In the genomic region with DNA sequence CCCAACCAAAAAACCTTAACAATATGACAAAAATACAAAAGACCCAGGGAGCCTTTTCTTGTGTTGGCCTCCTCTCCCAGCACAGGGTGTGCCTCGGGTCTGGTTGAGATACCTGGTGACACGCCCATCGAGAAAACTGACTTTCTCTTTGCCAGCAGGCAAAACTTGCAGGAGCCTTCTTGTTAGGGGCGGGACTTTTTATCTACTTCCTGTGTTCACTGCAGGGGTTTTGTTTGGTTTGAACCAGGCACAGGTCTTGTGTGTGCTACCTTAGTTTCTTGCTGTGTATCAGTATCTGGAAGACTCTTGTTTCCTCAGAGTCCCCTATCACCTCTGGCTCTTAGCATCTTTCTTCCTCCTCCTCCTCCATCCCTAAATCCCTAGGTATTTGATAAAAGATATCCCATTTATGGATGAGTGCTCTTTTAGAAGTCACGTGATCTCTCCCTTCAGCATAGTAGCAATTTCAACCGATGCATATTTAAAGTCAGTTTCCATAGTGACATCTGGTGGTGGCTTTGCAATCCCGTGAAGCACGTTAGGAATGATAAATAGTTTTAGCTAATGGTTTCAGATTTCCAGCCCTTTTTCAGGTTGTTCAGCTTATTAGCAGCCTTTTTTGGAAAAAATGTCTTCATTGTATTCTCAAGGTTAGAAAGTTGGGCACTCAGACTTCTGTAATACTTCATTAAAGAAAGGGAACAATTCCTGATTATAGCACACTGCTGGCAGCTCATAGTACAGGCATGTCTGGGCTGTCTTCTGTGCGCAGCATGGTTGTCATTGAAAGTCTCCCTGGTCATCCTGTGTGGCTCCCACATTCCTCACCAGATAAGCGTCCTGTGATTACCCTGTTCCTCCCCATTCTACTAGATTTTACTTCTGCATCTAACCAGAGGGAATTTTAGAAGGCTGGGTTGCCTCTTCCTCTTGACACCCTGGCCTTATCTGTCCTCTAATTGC, we compare ENCODE assay signal across 8 mouse cellular contexts. TPM values are rescaled to one million over a fixed set of nuclear protein-coding genes. Genes with fewer than 3 reads are reported as not detected.
DNase-seq lines count a peak whose midpoint lies in the region; ATAC-seq lines count a peak whose summit lies in the region.

No protein-coding gene starts in this region.

- peak; percentile 44 for DNase-seq in kidney, adult 9 months
- no peak for DNase-seq in kidney, postnatal 10 days
- DNase-seq in ZHBTc4 (ENCODE audit: low read depth, low spot score) = peak; percentile 80
- no peak for DNase-seq in yolk sac, embryonic 10.5 days (ENCODE audit: low spot score)

- peak overlapping the region; percentile 39 for H3K4me2 ChIP-seq in heart, embryonic 12.5 days
- H3K4me2 ChIP-seq in liver, embryonic 12.5 days = peak overlapping the region; percentile 8; the same call in 1 of the 2 replicates
- no peak overlapping the region for H3K4me2 ChIP-seq in stomach, embryonic 14.5 days (replicated peaks; ENCODE audit: low read depth, low read length)

- peaks cover 15% of the 10 kb centered on the region for H3K36me3 ChIP-seq in heart, embryonic 12.5 days
- H3K36me3 ChIP-seq in liver, embryonic 12.5 days = no peaks in the 10 kb centered on the region
- H3K36me3 ChIP-seq in stomach, embryonic 14.5 days (ENCODE audit: control insufficient read depth, insufficient read depth, low read length) = peaks cover 6% of the 10 kb centered on the region; the same call in 1 of the 2 replicates

- no peak overlapping the region for H3K9ac ChIP-seq in heart, embryonic 12.5 days
- no peak overlapping the region for H3K9ac ChIP-seq in liver, embryonic 12.5 days
- H3K9ac ChIP-seq in stomach, embryonic 14.5 days (replicated peaks; ENCODE audit: low read depth, low read length) = no peak overlapping the region

- H3K27ac ChIP-seq in heart, embryonic 12.5 days (ENCODE audit: poor library complexity, severe bottlenecking) = peak overlapping the region; percentile 56
- H3K27ac ChIP-seq in liver, embryonic 12.5 days = no peak overlapping the region
- H3K27ac ChIP-seq in stomach, embryonic 14.5 days (ENCODE audit: low read length) = no peak overlapping the region

- WGBS in heart, embryonic 12.5 days = 11% methylated on average over 10 of the region's 10 CpGs
- WGBS in liver, embryonic 12.5 days (ENCODE audit: insufficient replicate concordance) = 21% methylated on average over 10 of the region's 10 CpGs
- 37% methylated on average over 10 of the region's 10 CpGs for WGBS in stomach, embryonic 14.5 days

- H3K27me3 ChIP-seq in heart, embryonic 12.5 days (replicated peaks) = no peaks in the 10 kb centered on the region
- H3K27me3 ChIP-seq in liver, embryonic 12.5 days (replicated peaks) = peaks cover 4% of the 10 kb centered on the region
- H3K27me3 ChIP-seq in stomach, embryonic 14.5 days (ENCODE audit: control insufficient read depth, insufficient read depth, low read length) = no peaks in the 10 kb centered on the region

- H3K4me1 ChIP-seq in heart, embryonic 12.5 days (replicated peaks) = peaks cover 43% of the 10 kb centered on the region
- H3K4me1 ChIP-seq in liver, embryonic 12.5 days = no peaks in the 10 kb centered on the region
- peaks cover 8% of the 10 kb centered on the region; the same call in 1 of the 2 replicates for H3K4me1 ChIP-seq in stomach, embryonic 14.5 days (ENCODE audit: control insufficient read depth, insufficient read depth, low read length)

- H3K9me3 ChIP-seq in heart, embryonic 12.5 days (replicated peaks) = no peaks in the 10 kb centered on the region
- no peaks in the 10 kb centered on the region for H3K9me3 ChIP-seq in liver, embryonic 12.5 days (replicated peaks)
- no peaks in the 10 kb centered on the region for H3K9me3 ChIP-seq in stomach, embryonic 14.5 days (ENCODE audit: control insufficient read depth, low read depth, low read length)

- no peak overlapping the region for H3K4me3 ChIP-seq in heart, embryonic 12.5 days
- H3K4me3 ChIP-seq in liver, embryonic 12.5 days = no peak overlapping the region
- H3K4me3 ChIP-seq in stomach, embryonic 14.5 days (ENCODE audit: low read depth, low read length) = no peak overlapping the region

- ATAC-seq in heart, embryonic 12.5 days (ENCODE audit: insufficient number of reproducible peaks, low FRiP score) = no peak
- peak; percentile 46; the same call in 1 of the 2 replicates for ATAC-seq in liver, embryonic 12.5 days
- ATAC-seq in stomach, embryonic 14.5 days (ENCODE audit: insufficient number of reproducible peaks, insufficient read depth, low FRiP score, low read depth) = peak; percentile 49; the same call in 1 of the 2 replicates
- ATAC-seq in activated CD4-positive, CD25-positive, alpha-beta regulatory T cell, adult 4 months = no peak

RNA-seq across cellular contexts. Expression of gene Fat1, which starts 50.4 kb away (rescaled TPM):
- 21.3 and 24.9 TPM in 2 replicates for polyA plus RNA-seq in heart, embryonic 12.5 days (2016; fragmentation: Nextera tagmentation; extraction: Ambion mirVana)
- polyA plus RNA-seq in liver, embryonic 12.5 days (2016; fragmentation: Nextera tagmentation; extraction: Ambion mirVana) = 1.8 TPM in 2 replicates
- 37.8 and 41.2 TPM in 2 replicates for polyA plus RNA-seq in stomach, embryonic 14.5 days (2014; fragmentation: Nextera tagmentation; extraction: Ambion mirVana)
- under 1 TPM in 1 of 2 experiments, not detected in 1; 0.34 TPM for polyA plus RNA-seq in activated CD4-positive, CD25-positive, alpha-beta regulatory T cell, adult 4 months (2017; shearing (Covaris generic))

Comparison
In these comparisons a context has a peak if more than half of its experiments do, and no peak if none do; other contexts are left out.
1. DNase-seq: peak in kidney, adult 9 months (single experiment) and ZHBTc4 (single experiment); none in kidney, postnatal 10 days (single experiment) and yolk sac, embryonic 10.5 days (single experiment).
2. ATAC-seq: peak in liver, embryonic 12.5 days (single experiment) and stomach, embryonic 14.5 days (single experiment); none in heart, embryonic 12.5 days (single experiment) and activated CD4-positive, CD25-positive, alpha-beta regulatory T cell, adult 4 months (single experiment).